Mouse (Mus musculus): ENCODE results near the gene Ndufa4l2. TPM values are rescaled to one million over a fixed set of nuclear protein-coding genes. Genes with fewer than 3 reads are reported as not detected.

Gene Ndufa4l2
- polyA plus RNA-seq, 1 experiment from 2014 or later, result 59.8 TPM

GRCm38 (mm10) chr10:127519903-127520713 is 5.3 kb downstream of the Ndufa4l2 start:
- Histone ChIP-seq H3K4me3 (ENCODE audit: low read length) (no peak overlapping the region), H3K27me3 (ENCODE audit: control insufficient read depth, insufficient read depth, low read length) (peaks cover 13% of the 10 kb centered on the region), H3K4me1 (ENCODE audit: control insufficient read depth, insufficient read depth, low read length) (peaks cover 30% of the 10 kb centered on the region)

DNA sequence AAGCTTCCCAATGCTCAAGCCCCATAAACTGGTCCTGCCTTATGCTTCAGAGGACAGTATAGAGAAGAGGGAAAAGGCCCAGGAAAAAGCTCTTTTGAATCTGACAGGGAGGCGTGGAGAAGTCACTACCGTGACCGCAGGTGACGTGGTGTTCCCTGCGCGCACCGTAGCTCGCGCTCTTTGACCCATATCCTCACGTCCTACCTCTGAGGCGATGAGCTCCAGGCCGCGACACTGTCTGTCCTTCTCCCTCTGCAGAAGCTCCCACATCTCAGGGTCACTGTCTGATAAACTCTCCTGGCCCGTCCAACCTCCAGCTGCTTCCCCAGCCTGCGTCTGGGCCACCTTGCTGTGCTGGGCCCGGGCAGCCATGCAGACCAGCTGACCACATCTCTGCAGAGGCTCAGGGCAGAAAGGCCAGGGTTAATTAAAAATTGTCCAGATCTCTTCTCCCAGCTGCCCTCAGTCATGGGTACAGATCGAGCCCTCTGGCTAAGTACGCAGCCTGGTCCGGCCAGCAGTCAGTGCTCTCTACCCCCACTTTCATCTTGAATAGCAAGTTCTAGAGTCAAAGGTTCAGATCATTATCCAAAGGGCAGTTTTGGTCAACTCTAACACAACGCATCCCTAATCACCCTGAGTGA is 6.1 kb downstream of the Ndufa4l2 start:
- Histone ChIP-seq H3K9me3 (replicated peaks; ENCODE audit: control insufficient read depth, low read length) (no peaks in the 10 kb centered on the region), H3K4me3 (ENCODE audit: low read length) (peak overlapping the region; percentile 80), H3K36me3 (ENCODE audit: control insufficient read depth, insufficient read depth) (peaks cover 25% of the 10 kb centered on the region), H3K9ac (ENCODE audit: low read length) (peak overlapping the region; percentile 74), H3K4me1 (ENCODE audit: control insufficient read depth, insufficient read depth, low read length) (peaks cover 30% of the 10 kb centered on the region), H3K4me2 (ENCODE audit: low read depth, low read length) (peak overlapping the region; percentile 78), H3K27ac (ENCODE audit: low read length) (no peak overlapping the region), H3K27me3 (ENCODE audit: control insufficient read depth, insufficient read depth, low read length) (peaks cover 21% of the 10 kb centered on the region)
- ATAC-seq (replicated peaks; ENCODE audit: extremely low read depth, insufficient read depth, low FRiP score), result no peak
- WGBS, result 80% methylated on average over 20 of the region's 20 CpGs

More at GRCm38 (mm10) chr10:127519903-127520713, 5.3 kb downstream of the Ndufa4l2 start:
- Histone ChIP-seq H3K9ac (ENCODE audit: low read length) (no peak overlapping the region), H3K4me2 (ENCODE audit: low read depth, low read length) (no peak overlapping the region), H3K9me3 (replicated peaks; ENCODE audit: control insufficient read depth, low read length) (no peaks in the 10 kb centered on the region), H3K27ac (ENCODE audit: low read length) (no peak overlapping the region), H3K36me3 (ENCODE audit: control insufficient read depth, insufficient read depth) (peaks cover 25% of the 10 kb centered on the region)
- ATAC-seq (replicated peaks; ENCODE audit: extremely low read depth, insufficient read depth, low FRiP score), result no peak
- WGBS, result 93% methylated on average over 37 of the region's 37 CpGs

GRCm38 (mm10) chr10:127521611-127522080 is 6.9 kb downstream of the Ndufa4l2 start:
- ATAC-seq (replicated peaks; ENCODE audit: extremely low read depth, insufficient read depth, low FRiP score), result no peak; the same call in 1 of the 2 replicates
- Histone ChIP-seq H3K4me2 (ENCODE audit: low read depth, low read length) (peak overlapping the region; percentile 78), H3K4me1 (ENCODE audit: control insufficient read depth, insufficient read depth, low read length) (peaks cover 30% of the 10 kb centered on the region), H3K9me3 (replicated peaks; ENCODE audit: control insufficient read depth, low read length) (no peaks in the 10 kb centered on the region), H3K4me3 (ENCODE audit: low read length) (peak overlapping the region; percentile 80), H3K27ac (ENCODE audit: low read length) (no peak overlapping the region), H3K9ac (ENCODE audit: low read length) (peak overlapping the region; percentile 74), H3K36me3 (ENCODE audit: control insufficient read depth, insufficient read depth) (peaks cover 25% of the 10 kb centered on the region), H3K27me3 (ENCODE audit: control insufficient read depth, insufficient read depth, low read length) (peaks cover 29% of the 10 kb centered on the region)
- WGBS, result 6% methylated on average over 12 of the region's 12 CpGs

DNA sequence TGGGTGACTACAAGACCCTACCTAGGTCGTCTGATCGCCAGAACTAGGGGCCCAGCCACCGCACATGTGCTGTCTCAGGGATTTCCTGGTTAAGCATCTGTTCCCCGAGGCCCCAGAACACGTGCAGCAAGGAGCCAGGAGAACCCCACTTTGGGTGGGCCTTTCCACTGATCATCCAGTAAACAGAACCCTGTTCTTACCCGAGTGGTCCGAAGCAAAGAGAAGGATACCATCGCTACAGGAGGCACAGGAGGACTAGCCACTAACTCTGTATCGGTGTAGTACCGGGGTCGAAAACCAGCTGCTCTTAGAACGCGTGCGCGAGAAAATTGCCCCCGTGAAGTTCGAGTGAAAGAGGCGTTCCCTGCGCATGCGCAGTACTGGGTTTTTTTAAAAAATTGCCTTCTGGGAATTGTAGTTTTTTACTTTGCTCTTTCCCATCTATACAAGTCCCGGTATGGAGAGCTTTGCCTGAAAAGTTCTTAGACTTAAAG is 7.4 kb downstream of the Ndufa4l2 start, which contains the start of gene Shmt2:
Shmt2 (minus strand) TSS at position 357 of the 494 bp plus-strand sequence.
- Histone ChIP-seq H3K4me1 (ENCODE audit: control insufficient read depth, insufficient read depth, low read length) (peaks cover 26% of the 10 kb centered on the region), H3K27ac (ENCODE audit: low read length) (no peak within 1 kb of the TSS), H3K36me3 (ENCODE audit: control insufficient read depth, insufficient read depth) (peaks cover 25% of the 10 kb centered on the region), H3K27me3 (ENCODE audit: control insufficient read depth, insufficient read depth, low read length) (peaks cover 34% of the 10 kb centered on the region), H3K4me2 (ENCODE audit: low read depth, low read length) (peak within 1 kb of the TSS; percentile 78), H3K9ac (ENCODE audit: low read length) (peak within 1 kb of the TSS; percentile 74), H3K9me3 (replicated peaks; ENCODE audit: control insufficient read depth, low read length) (no peaks in the 10 kb centered on the region), H3K4me3 (ENCODE audit: low read length) (peak within 1 kb of the TSS; percentile 80)
- under 1% methylated on average over 21 of the region's 21 CpGs for whole genome bisulfite sequencing
- ATAC-seq (replicated peaks; ENCODE audit: extremely low read depth, insufficient read depth, low FRiP score), result peak; percentile 54

DNA sequence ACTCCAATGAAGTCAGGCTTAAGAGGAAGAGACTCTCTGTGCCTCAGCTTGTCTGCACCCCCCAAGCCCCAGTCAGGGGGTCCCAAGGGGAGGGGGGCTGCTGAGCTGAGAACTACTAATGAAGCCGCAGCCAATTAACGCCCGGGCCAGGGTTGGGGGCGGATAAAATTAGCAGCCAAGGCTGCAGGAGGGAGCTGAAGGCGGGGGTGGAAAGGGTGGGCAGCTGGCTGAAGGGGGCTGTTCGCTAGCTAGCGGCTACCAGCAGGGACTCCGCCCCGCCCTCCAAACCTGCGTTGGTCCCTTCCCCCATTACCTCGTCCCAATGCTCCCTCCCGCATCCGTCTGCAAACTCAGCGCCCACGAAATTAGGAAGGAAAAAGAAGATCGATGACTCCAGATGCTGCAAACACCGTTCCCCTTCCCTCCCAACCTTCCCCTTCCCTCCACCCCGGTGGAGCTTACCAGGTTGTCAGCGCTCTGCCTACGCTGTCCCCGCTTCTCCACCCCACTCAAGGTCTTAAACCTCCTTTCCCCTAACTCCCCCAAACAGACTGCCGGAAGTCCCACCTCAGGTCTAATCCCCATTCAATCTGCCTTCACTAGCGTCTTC is 10.0 kb downstream of the Ndufa4l2 start:
- no peak overlapping the region for H3K4me3 ChIP-seq (ENCODE audit: low read length)
- no peak overlapping the region for H3K9ac ChIP-seq (ENCODE audit: low read length)
- peaks cover 59% of the 10 kb centered on the region for H3K27me3 ChIP-seq (ENCODE audit: control insufficient read depth, insufficient read depth, low read length)
- H3K36me3 ChIP-seq (ENCODE audit: control insufficient read depth, insufficient read depth), result peaks cover 3% of the 10 kb centered on the region
- no peaks in the 10 kb centered on the region for H3K9me3 ChIP-seq (replicated peaks; ENCODE audit: control insufficient read depth, low read length)
- no peak overlapping the region for H3K27ac ChIP-seq (ENCODE audit: low read length)
- 6% methylated on average over 23 of the region's 23 CpGs for WGBS
- H3K4me1 ChIP-seq (ENCODE audit: control insufficient read depth, insufficient read depth, low read length), result peaks cover 24% of the 10 kb centered on the region
- no peak for ATAC-seq (replicated peaks; ENCODE audit: extremely low read depth, insufficient read depth, low FRiP score)
- no peak overlapping the region for H3K4me2 ChIP-seq (ENCODE audit: low read depth, low read length)

DNA sequence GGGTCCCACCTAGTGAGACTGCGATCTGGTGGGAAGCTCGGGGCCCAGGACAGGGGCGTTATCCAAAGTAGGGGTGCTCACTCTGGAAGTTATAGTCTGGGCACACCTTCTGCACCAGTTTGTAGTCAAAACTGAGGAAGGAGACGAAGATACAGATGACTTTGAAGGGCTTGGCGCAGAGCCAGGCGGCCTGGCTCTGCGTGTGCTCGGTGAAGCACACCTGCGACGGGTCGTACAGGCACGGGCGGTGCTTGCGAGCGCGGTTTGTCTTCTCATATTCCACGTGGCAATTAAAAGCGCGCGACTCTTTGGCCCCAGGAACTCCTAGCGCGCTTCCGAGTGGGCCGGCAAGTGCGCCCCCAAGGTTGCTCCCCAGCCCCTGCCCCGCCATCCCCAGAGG is 11.3 kb downstream of the Ndufa4l2 start:
- peak overlapping the region; percentile 66 for H3K4me2 ChIP-seq (ENCODE audit: low read depth, low read length)
- H3K27ac ChIP-seq (ENCODE audit: low read length), result no peak overlapping the region
- peak overlapping the region; percentile 48 for H3K4me3 ChIP-seq (ENCODE audit: low read length)
- H3K27me3 ChIP-seq (ENCODE audit: control insufficient read depth, insufficient read depth, low read length), result peaks cover 72% of the 10 kb centered on the region
- H3K9ac ChIP-seq (ENCODE audit: low read length), result peak overlapping the region; percentile 42; the same call in 1 of the 2 replicates
- peaks cover 25% of the 10 kb centered on the region for H3K4me1 ChIP-seq (ENCODE audit: control insufficient read depth, insufficient read depth, low read length)
- H3K36me3 ChIP-seq (ENCODE audit: control insufficient read depth, insufficient read depth), result no peaks in the 10 kb centered on the region
- WGBS, result under 1% methylated on average over 26 of the region's 26 CpGs
- no peaks in the 10 kb centered on the region for H3K9me3 ChIP-seq (replicated peaks; ENCODE audit: control insufficient read depth, low read length)
- no peak for ATAC-seq (replicated peaks; ENCODE audit: extremely low read depth, insufficient read depth, low FRiP score)

DNA sequence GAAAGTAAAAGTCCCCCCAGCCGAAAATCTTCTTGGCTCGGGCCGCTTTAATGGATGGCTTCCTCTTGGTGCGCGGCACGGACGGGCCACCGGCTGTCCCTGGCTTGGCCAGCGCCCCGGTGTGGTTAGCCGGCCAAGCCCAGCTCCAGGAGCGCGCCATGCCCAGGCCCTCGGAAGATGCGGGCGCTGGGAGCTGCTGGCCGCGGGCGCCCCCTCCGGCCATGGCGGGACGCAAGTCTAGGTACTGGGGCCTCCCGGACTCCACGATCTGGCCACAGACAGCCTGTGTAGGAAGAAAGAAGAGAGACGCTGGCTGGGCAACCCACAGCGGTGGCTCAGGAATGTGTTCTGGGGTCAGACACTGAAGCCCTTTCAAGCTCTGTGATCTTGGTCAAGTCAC is 11.9 kb downstream of the Ndufa4l2 start:
- H3K27me3 ChIP-seq (ENCODE audit: control insufficient read depth, insufficient read depth, low read length), result peaks cover 79% of the 10 kb centered on the region
- H3K9me3 ChIP-seq (replicated peaks; ENCODE audit: control insufficient read depth, low read length), result no peaks in the 10 kb centered on the region
- H3K9ac ChIP-seq (ENCODE audit: low read length), result peak overlapping the region; percentile 42; the same call in 1 of the 2 replicates
- H3K36me3 ChIP-seq (ENCODE audit: control insufficient read depth, insufficient read depth), result no peaks in the 10 kb centered on the region
- H3K27ac ChIP-seq (ENCODE audit: low read length), result no peak overlapping the region
- peak overlapping the region; percentile 66 for H3K4me2 ChIP-seq (ENCODE audit: low read depth, low read length)
- H3K4me3 ChIP-seq (ENCODE audit: low read length), result peak overlapping the region; percentile 48
- under 1% methylated on average over 26 of the region's 26 CpGs for WGBS
- 0 out of 2 replicates have a peak, but pooled peaks have one; percentile 15 for ATAC-seq (replicated peaks; ENCODE audit: extremely low read depth, insufficient read depth, low FRiP score)
- peaks cover 19% of the 10 kb centered on the region for H3K4me1 ChIP-seq (ENCODE audit: control insufficient read depth, insufficient read depth, low read length)

DNA sequence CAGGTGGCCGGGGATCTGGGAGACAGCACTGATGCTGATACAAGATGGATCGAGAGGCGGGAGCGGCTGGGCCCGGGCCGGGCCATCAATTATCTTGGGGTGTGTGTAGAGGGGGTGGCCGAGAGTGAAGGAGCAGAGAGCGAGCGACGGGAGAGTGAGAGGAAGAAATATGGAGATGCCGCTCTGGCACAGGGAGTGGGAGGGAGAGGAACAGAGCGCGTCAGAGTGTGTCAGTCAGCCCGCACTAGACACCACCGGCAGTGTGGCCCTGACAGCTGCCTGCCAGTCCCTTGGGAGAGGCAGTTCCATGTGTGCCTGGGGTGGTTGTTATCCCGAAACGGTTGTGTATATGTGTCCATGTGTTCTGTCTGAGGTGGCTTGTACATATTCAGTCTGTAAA is 12.7 kb downstream of the Ndufa4l2 start:
- Histone ChIP-seq H3K27me3 (ENCODE audit: control insufficient read depth, insufficient read depth, low read length) (peaks cover 87% of the 10 kb centered on the region), H3K4me3 (ENCODE audit: low read length) (no peak overlapping the region), H3K4me2 (ENCODE audit: low read depth, low read length) (no peak overlapping the region), H3K9me3 (replicated peaks; ENCODE audit: control insufficient read depth, low read length) (no peaks in the 10 kb centered on the region), H3K9ac (ENCODE audit: low read length) (no peak overlapping the region), H3K27ac (ENCODE audit: low read length) (no peak overlapping the region), H3K4me1 (ENCODE audit: control insufficient read depth, insufficient read depth, low read length) (peaks cover 16% of the 10 kb centered on the region), H3K36me3 (ENCODE audit: control insufficient read depth, insufficient read depth) (no peaks in the 10 kb centered on the region)
- 5% methylated on average over 17 of the region's 17 CpGs for WGBS
- no peak for ATAC-seq (replicated peaks; ENCODE audit: extremely low read depth, insufficient read depth, low FRiP score)

Data from heart, embryonic 16.5 days (tissue).